Comparison of ENCODE assay signal across 9 mouse cellular contexts in genomic region chr19:54107103-54107821, GRCm38 (mm10).
A peak's percentile ranks its signal among the peaks of the same experiment; 100 is the strongest.
DNase-seq lines count a peak whose midpoint lies in the region; ATAC-seq and TF ChIP-seq lines count a peak whose summit lies in the region.
"Had no signal": no experiment of that assay in that cellular context is flagged by ENCODE, and none has a peak within 500 bp of the region (broad histone marks: within the 10 kb centered on the region; RNA-seq: fewer than 3 reads in every experiment).

No protein-coding gene starts in this region.

- H3K4me2 ChIP-seq in liver, embryonic 13.5 days = no peak overlapping the region
- H3K4me2 ChIP-seq in liver, embryonic 11.5 days = no peak overlapping the region
- H3K4me2 ChIP-seq in limb, embryonic 13.5 days (replicated peaks) = 0 out of 2 replicates have a peak overlapping the region, but pooled peaks have one; percentile 4
- H3K4me2 ChIP-seq: liver, embryonic 15.5 days had no signal

- no peak for TF ChIP-seq POLR2A in spleen, adult 2 months (IDR thresholded peaks at IDR 0.05; ENCODE audit: low read depth, low read length)

- H3K4me1 ChIP-seq in liver, embryonic 13.5 days (replicated peaks) = peaks cover 7% of the 10 kb centered on the region
- no peaks in the 10 kb centered on the region for H3K4me1 ChIP-seq in liver, embryonic 11.5 days (replicated peaks; ENCODE audit: control insufficient read depth, insufficient read depth, low read length)
- peaks cover 8% of the 10 kb centered on the region for H3K4me1 ChIP-seq in embryonic facial prominence, embryonic 10.5 days
- peaks cover 13% of the 10 kb centered on the region for H3K4me1 ChIP-seq in limb, embryonic 13.5 days
- peaks cover 5% of the 10 kb centered on the region for H3K4me1 ChIP-seq in spleen, adult 2 months (ENCODE audit: control insufficient read depth, insufficient read depth, insufficient read length)

- H3K36me3 ChIP-seq in liver, embryonic 13.5 days = no peaks in the 10 kb centered on the region
- no peaks in the 10 kb centered on the region for H3K36me3 ChIP-seq in liver, embryonic 11.5 days (ENCODE audit: control insufficient read depth, insufficient read depth, low read length)
- no peaks in the 10 kb centered on the region for H3K36me3 ChIP-seq in embryonic facial prominence, embryonic 10.5 days (replicated peaks)
- no peaks in the 10 kb centered on the region for H3K36me3 ChIP-seq in limb, embryonic 13.5 days
- H3K36me3 ChIP-seq in spleen, adult 2 months (ENCODE audit: control insufficient read depth, insufficient read depth, low read length) = no peaks in the 10 kb centered on the region
- H3K36me3 ChIP-seq: liver, embryonic 15.5 days had no signal

- H3K9me3 ChIP-seq in liver, embryonic 13.5 days (replicated peaks) = no peaks in the 10 kb centered on the region
- no peaks in the 10 kb centered on the region for H3K9me3 ChIP-seq in liver, embryonic 11.5 days (ENCODE audit: control insufficient read depth, low read length)
- H3K9me3 ChIP-seq in embryonic facial prominence, embryonic 10.5 days = no peaks in the 10 kb centered on the region
- no peaks in the 10 kb centered on the region for H3K9me3 ChIP-seq in limb, embryonic 13.5 days
- H3K9me3 ChIP-seq: liver, embryonic 15.5 days had no signal

- no peak for TF ChIP-seq CTCF in spleen, adult 2 months (IDR thresholded peaks at IDR 0.05; ENCODE audit: extremely low read depth, insufficient read depth, insufficient read length, insufficient replicate concordance)

- WGBS in liver, embryonic 13.5 days (ENCODE audit: insufficient replicate concordance) = 45% methylated on average over 13 of the region's 13 CpGs
- 51% methylated on average over 13 of the region's 13 CpGs for WGBS in liver, embryonic 11.5 days
- 55% methylated on average over 13 of the region's 13 CpGs for WGBS in embryonic facial prominence, embryonic 10.5 days
- 29% methylated on average over 13 of the region's 13 CpGs for WGBS in limb, embryonic 13.5 days
- 61% methylated on average over 13 of the region's 13 CpGs for WGBS in spleen, adult 2 months

- ATAC-seq in liver, embryonic 13.5 days (ENCODE audit: low read depth) = 0 out of 2 replicates have a peak, but pooled peaks have one; percentile 36
- no peak; the same call in 1 of the 2 replicates for ATAC-seq in liver, embryonic 11.5 days (replicated peaks; ENCODE audit: low FRiP score)
- peak; percentile 36; the same call in 1 of the 2 replicates for ATAC-seq in limb, embryonic 13.5 days (ENCODE audit: low FRiP score, low read depth)
- ATAC-seq in megakaryocyte, adult 5-6 weeks (ENCODE audit: poor library complexity, severe bottlenecking) = no peak

- no peak overlapping the region for H3K9ac ChIP-seq in liver, embryonic 13.5 days
- H3K9ac ChIP-seq in liver, embryonic 11.5 days (ENCODE audit: low read depth, low read length) = no peak overlapping the region
- no peak overlapping the region for H3K9ac ChIP-seq in limb, embryonic 13.5 days
- H3K9ac ChIP-seq: liver, embryonic 15.5 days had no signal

- no peak overlapping the region for H3K4me3 ChIP-seq in liver, embryonic 13.5 days (replicated peaks)
- no peak overlapping the region for H3K4me3 ChIP-seq in liver, embryonic 11.5 days (ENCODE audit: low read depth, low read length)
- no peak overlapping the region for H3K4me3 ChIP-seq in embryonic facial prominence, embryonic 10.5 days
- no peak overlapping the region for H3K4me3 ChIP-seq in limb, embryonic 13.5 days
- H3K4me3 ChIP-seq in spleen, adult 2 months (ENCODE audit: extremely low read depth, insufficient read depth, insufficient read length) = no peak overlapping the region
- H3K4me3 ChIP-seq: liver, embryonic 15.5 days had no signal

- no peaks in the 10 kb centered on the region for H3K27me3 ChIP-seq in liver, embryonic 13.5 days
- H3K27me3 ChIP-seq in liver, embryonic 11.5 days (replicated peaks; ENCODE audit: control insufficient read depth, insufficient read depth, low read length) = no peaks in the 10 kb centered on the region
- no peaks in the 10 kb centered on the region for H3K27me3 ChIP-seq in embryonic facial prominence, embryonic 10.5 days (replicated peaks; ENCODE audit: low read depth, poor library complexity, severe bottlenecking)
- peaks cover 3% of the 10 kb centered on the region; the same call in 1 of the 2 replicates for H3K27me3 ChIP-seq in limb, embryonic 13.5 days
- H3K27me3 ChIP-seq in spleen, adult 2 months (ENCODE audit: control insufficient read depth, insufficient read depth, low read length) = no peaks in the 10 kb centered on the region
- H3K27me3 ChIP-seq: liver, embryonic 15.5 days had no signal

- peak; percentile 6 for DNase-seq in liver, embryonic 13.5 days
- no peak for DNase-seq in liver, embryonic 11.5 days (ENCODE audit: low spot score)
- DNase-seq in embryonic facial prominence, embryonic 10.5 days (ENCODE audit: low spot score) = peak; percentile 36
- DNase-seq in spleen, adult 2 months (ENCODE audit: low read depth in 1 of 2, low spot score in 2 of 2) = peak; percentile 27 to 48
- no peak for DNase-seq in right cerebral cortex, adult 2 months (ENCODE audit: low spot score in 2 of 2)
- DNase-seq in cerebellum, postnatal 36 days = no peak

- no peak overlapping the region for H3K27ac ChIP-seq in liver, embryonic 13.5 days
- H3K27ac ChIP-seq in liver, embryonic 11.5 days (ENCODE audit: low read depth, low read length) = no peak overlapping the region
- no peak overlapping the region for H3K27ac ChIP-seq in embryonic facial prominence, embryonic 10.5 days (replicated peaks)
- no peak overlapping the region for H3K27ac ChIP-seq in limb, embryonic 13.5 days
- no peak overlapping the region for H3K27ac ChIP-seq in spleen, adult 2 months (ENCODE audit: insufficient read depth, low read length)
- H3K27ac ChIP-seq: liver, embryonic 15.5 days had no signal

Comparison
In these comparisons a context has a peak if more than half of its experiments do, and no peak if none do; other contexts are left out.
1. ATAC-seq: peak in liver, embryonic 13.5 days (single experiment) and limb, embryonic 13.5 days (single experiment); none in liver, embryonic 11.5 days (single experiment) and megakaryocyte, adult 5-6 weeks (single experiment).
2. DNase-seq: peak in liver, embryonic 13.5 days (single experiment), embryonic facial prominence, embryonic 10.5 days (single experiment) and spleen, adult 2 months (2 of 2); none in liver, embryonic 11.5 days (single experiment), right cerebral cortex, adult 2 months (0 of 2) and cerebellum, postnatal 36 days (0 of 2).